Mouse (Mus musculus): Measurements from ENCODE around the gene Pdha2. TPM values are rescaled to one million over a fixed set of nuclear protein-coding genes. Genes with fewer than 3 reads are reported as not detected.

Pdha2 gene
- total and polyA plus RNA-seq, 3 experiments = not detected

DNA sequence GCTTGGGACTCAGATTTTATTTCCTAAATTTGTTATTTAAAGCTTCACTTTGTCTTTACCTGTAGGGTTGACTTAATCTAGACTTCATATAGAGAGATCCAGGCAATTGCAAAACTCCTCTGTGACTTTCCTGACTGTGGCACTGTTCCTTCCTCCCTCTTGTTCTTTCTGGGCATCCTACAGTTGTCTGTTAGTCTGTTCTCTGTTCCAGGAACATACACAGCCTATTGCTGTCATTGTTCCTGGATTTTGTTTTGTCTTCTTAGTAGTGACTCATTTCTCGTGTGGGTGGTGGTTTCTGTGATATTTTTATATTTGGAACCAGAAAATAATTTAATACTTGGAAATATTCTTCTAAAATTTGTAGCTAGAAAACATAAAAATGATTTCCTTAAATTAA lies 10.2 kb upstream of the Pdha2 start:
- H3K9ac ChIP-seq (ENCODE audit: low read depth, low read length) = no peak overlapping the region
- H3K4me3 ChIP-seq = no peak overlapping the region
- no peaks in the 10 kb centered on the region for H3K79me2 ChIP-seq (replicated peaks; ENCODE audit: control insufficient read depth, insufficient read depth, low read length)
- no peaks in the 10 kb centered on the region for H3K27me3 ChIP-seq (ENCODE audit: control insufficient read depth, insufficient read depth, low read length)
- intact Hi-C loops (cut with DNase I) = no loop called here
- no peak overlapping the region for H3K27ac ChIP-seq
- WGBS = 33% methylated on average over 1 of the region's 1 CpGs
- H3K36me3 ChIP-seq (ENCODE audit: control insufficient read depth, insufficient read depth, low read length) = no peaks in the 10 kb centered on the region
- no peaks in the 10 kb centered on the region for H3K4me1 ChIP-seq (ENCODE audit: control insufficient read depth, insufficient read depth, low read length)
- no peak for DNase-seq
- TF ChIP-seq CTCF (IDR thresholded peaks at IDR 0.05) = no peak
- TF ChIP-seq EP300 (IDR thresholded peaks at IDR 0.05; ENCODE audit: insufficient read depth, low read depth, low read length) = no peak
- no peak for TF ChIP-seq POLR2A (IDR thresholded peaks at IDR 0.05; ENCODE audit: insufficient read depth, low read depth, low read length)

DNA sequence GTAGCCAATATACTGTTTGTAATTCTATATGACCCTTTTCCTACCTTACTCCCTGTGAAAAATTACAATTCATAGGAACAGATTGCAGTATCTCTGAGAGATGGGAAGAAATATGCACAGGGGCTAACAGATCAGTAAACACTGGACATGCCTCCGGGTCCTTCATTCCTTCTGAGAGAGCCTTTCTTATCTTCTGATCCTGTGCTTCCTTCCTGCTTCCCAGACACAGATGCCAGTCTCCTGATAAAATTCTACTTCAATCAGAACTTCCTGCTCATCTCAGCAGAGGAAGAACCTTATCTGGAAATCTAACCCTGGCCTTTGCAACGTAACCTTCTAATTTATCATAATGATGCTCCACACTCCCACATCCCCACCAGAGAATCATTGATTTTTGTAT lies 6.4 kb upstream of the Pdha2 start:
- Histone ChIP-seq H3K27me3 (ENCODE audit: control insufficient read depth, insufficient read depth, low read length) (no peaks in the 10 kb centered on the region), H3K9ac (ENCODE audit: low read depth, low read length) (no peak overlapping the region), H3K4me1 (ENCODE audit: control insufficient read depth, insufficient read depth, low read length) (no peaks in the 10 kb centered on the region), H3K79me2 (replicated peaks; ENCODE audit: control insufficient read depth, insufficient read depth, low read length) (no peaks in the 10 kb centered on the region), H3K27ac (no peak overlapping the region), H3K4me3 (no peak overlapping the region), H3K36me3 (ENCODE audit: control insufficient read depth, insufficient read depth, low read length) (no peaks in the 10 kb centered on the region)
- 25% methylated on average over 2 of the region's 2 CpGs for WGBS
- no peak for TF ChIP-seq POLR2A (IDR thresholded peaks at IDR 0.05; ENCODE audit: insufficient read depth, low read depth, low read length)
- DNase-seq = no peak
- intact Hi-C loops (cut with DNase I) = no loop called here

DNA sequence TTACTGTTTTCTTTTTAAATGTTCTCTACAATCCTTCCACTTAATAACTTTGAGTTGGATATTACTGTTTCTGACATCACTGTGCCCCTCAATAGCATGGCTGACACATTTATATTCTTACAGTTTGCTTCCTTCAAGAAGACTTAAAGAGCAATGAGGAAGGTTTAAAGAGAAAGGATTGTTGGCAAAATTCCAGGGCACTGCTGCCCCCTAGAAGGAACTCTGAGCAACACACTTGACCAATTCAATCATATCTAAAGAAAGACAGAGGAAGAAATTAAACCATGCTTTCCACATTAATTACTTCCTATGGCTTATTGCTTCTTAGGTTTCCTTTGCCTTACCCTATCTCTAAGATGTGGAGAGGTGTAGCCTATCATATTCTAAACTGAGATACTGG lies 4.8 kb upstream of the Pdha2 start:
- DNase-seq = no peak
- Histone ChIP-seq H3K27ac (no peak overlapping the region), H3K79me2 (replicated peaks; ENCODE audit: control insufficient read depth, insufficient read depth, low read length) (no peaks in the 10 kb centered on the region), H3K27me3 (ENCODE audit: control insufficient read depth, insufficient read depth, low read length) (no peaks in the 10 kb centered on the region), H3K4me1 (ENCODE audit: control insufficient read depth, insufficient read depth, low read length) (no peaks in the 10 kb centered on the region), H3K4me3 (no peak overlapping the region), H3K36me3 (ENCODE audit: control insufficient read depth, insufficient read depth, low read length) (no peaks in the 10 kb centered on the region), H3K9ac (ENCODE audit: low read depth, low read length) (no peak overlapping the region)
- TF ChIP-seq CTCF (IDR thresholded peaks at IDR 0.05) (no peak), EP300 (IDR thresholded peaks at IDR 0.05; ENCODE audit: insufficient read depth, low read depth, low read length) (no peak), POLR2A (IDR thresholded peaks at IDR 0.05; ENCODE audit: insufficient read depth, low read depth, low read length) (no peak)
- intact Hi-C loops (cut with DNase I) = no loop called here

DNA sequence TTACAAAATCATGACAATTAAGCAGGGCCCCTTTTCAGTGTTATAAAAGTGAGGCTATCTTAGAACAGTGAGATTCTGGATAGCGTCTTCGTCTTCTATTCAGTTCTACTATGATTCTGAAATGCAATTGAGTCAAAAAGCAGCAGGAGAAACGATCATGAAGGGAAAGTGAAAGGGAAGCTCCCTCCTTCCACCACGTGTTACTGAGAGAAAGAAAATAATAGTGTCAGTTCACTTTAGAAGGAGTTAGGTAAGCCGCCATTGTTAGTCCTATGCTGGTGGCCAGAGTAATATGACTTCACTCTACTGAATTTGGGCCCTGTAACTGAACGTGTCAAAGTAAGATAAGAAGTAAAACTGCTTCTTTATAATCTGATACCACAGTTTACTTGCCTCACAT lies 4.1 kb upstream of the Pdha2 start:
- DNase-seq = no peak
- no peak for TF ChIP-seq POLR2A (IDR thresholded peaks at IDR 0.05; ENCODE audit: insufficient read depth, low read depth, low read length)
- no peak for TF ChIP-seq CTCF (IDR thresholded peaks at IDR 0.05)
- TF ChIP-seq EP300 (IDR thresholded peaks at IDR 0.05; ENCODE audit: insufficient read depth, low read depth, low read length) = no peak
- H3K27ac ChIP-seq = no peak overlapping the region
- no peak overlapping the region for H3K4me3 ChIP-seq
- intact Hi-C loops (cut with DNase I) = no loop called here
- WGBS = 68% methylated on average over 6 of the region's 6 CpGs
- H3K36me3 ChIP-seq (ENCODE audit: control insufficient read depth, insufficient read depth, low read length) = no peaks in the 10 kb centered on the region
- no peaks in the 10 kb centered on the region for H3K79me2 ChIP-seq (replicated peaks; ENCODE audit: control insufficient read depth, insufficient read depth, low read length)
- H3K27me3 ChIP-seq (ENCODE audit: control insufficient read depth, insufficient read depth, low read length) = no peaks in the 10 kb centered on the region
- no peaks in the 10 kb centered on the region for H3K4me1 ChIP-seq (ENCODE audit: control insufficient read depth, insufficient read depth, low read length)
- no peak overlapping the region for H3K9ac ChIP-seq (ENCODE audit: low read depth, low read length)

DNA sequence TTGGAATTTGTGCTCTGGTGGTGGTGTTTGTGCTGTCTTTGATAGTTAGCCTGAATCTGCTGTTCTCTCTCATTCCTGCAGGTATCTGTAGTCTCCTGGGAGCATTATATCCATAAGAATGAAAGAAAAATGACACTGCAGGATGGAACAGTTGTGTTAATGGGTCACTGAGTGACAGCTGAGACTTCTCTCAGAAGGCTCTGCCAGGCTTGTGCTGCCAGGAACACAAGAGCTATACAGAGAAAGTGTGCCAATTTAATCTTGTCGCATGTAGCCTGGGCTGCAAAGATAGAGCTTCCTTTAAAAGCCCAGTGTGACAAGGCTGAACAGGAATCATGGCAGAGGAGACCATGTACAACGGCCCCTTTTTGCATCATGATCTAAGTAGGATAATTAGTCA lies 2.6 kb upstream of the Pdha2 start:
- no peak for DNase-seq
- TF ChIP-seq CTCF (IDR thresholded peaks at IDR 0.05) (no peak), EP300 (IDR thresholded peaks at IDR 0.05; ENCODE audit: insufficient read depth, low read depth, low read length) (no peak), POLR2A (IDR thresholded peaks at IDR 0.05; ENCODE audit: insufficient read depth, low read depth, low read length) (no peak)
- no peaks in the 10 kb centered on the region for H3K36me3 ChIP-seq (ENCODE audit: control insufficient read depth, insufficient read depth, low read length)
- H3K9ac ChIP-seq (ENCODE audit: low read depth, low read length) = no peak overlapping the region
- no peak overlapping the region for H3K4me3 ChIP-seq
- intact Hi-C loops (cut with DNase I) = no loop called here
- no peak overlapping the region for H3K27ac ChIP-seq
- H3K27me3 ChIP-seq (ENCODE audit: control insufficient read depth, insufficient read depth, low read length) = no peaks in the 10 kb centered on the region
- no peaks in the 10 kb centered on the region for H3K4me1 ChIP-seq (ENCODE audit: control insufficient read depth, insufficient read depth, low read length)
- H3K79me2 ChIP-seq (replicated peaks; ENCODE audit: control insufficient read depth, insufficient read depth, low read length) = no peaks in the 10 kb centered on the region
- 36% methylated on average over 2 of the region's 2 CpGs for WGBS

DNA sequence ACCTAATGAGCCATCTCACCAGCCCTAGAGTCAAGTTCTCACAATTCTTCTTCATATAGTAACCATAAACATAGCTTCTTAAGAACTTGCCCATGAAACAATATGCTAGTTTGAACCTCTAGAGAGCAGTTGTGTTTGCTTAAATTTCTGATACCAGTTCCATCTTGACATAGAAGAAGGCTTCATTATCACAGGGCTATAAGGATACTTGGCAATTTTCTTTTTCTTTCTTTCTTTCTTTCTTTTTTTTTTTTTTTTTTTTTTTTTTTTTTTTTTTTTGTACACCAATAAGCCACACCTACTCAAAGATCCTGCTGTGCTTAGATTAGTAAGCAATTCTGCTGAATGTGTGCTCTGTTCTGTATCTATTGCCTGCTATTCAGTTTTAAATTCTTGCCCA lies 2.0 kb upstream of the Pdha2 start:
- Histone ChIP-seq H3K9ac (ENCODE audit: low read depth, low read length) (no peak overlapping the region), H3K27me3 (ENCODE audit: control insufficient read depth, insufficient read depth, low read length) (no peaks in the 10 kb centered on the region), H3K4me1 (ENCODE audit: control insufficient read depth, insufficient read depth, low read length) (no peaks in the 10 kb centered on the region), H3K36me3 (ENCODE audit: control insufficient read depth, insufficient read depth, low read length) (no peaks in the 10 kb centered on the region), H3K4me3 (no peak overlapping the region), H3K79me2 (replicated peaks; ENCODE audit: control insufficient read depth, insufficient read depth, low read length) (no peaks in the 10 kb centered on the region), H3K27ac (no peak overlapping the region)
- intact Hi-C loops (cut with DNase I) = no loop called here
- no peak for TF ChIP-seq POLR2A (IDR thresholded peaks at IDR 0.05; ENCODE audit: insufficient read depth, low read depth, low read length)
- DNase-seq = no peak

DNA sequence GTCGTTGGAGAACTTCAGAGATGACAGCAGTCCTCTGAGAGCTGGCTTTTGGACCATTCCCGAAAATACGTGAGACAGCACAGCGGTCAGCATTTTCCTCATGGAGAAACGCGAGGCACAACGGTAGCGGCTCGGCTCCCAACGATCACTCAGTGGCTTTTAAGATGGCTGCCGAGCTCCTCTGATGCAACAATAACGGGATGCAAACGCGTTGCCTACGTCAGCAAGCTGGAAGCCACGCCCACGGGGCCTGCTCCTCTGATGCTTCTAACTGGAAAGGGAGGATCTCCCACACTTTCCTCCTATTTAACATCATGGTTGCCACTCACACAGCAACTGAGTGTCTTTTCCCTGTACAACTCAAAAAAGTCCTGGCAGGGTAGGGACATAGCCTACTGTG lies 511 bp downstream of the Pdha2 start:
- Histone ChIP-seq H3K9ac (ENCODE audit: low read depth, low read length) (no peak overlapping the region), H3K27me3 (ENCODE audit: control insufficient read depth, insufficient read depth, low read length) (no peaks in the 10 kb centered on the region), H3K27ac (no peak overlapping the region), H3K4me1 (ENCODE audit: control insufficient read depth, insufficient read depth, low read length) (no peaks in the 10 kb centered on the region), H3K79me2 (replicated peaks; ENCODE audit: control insufficient read depth, insufficient read depth, low read length) (no peaks in the 10 kb centered on the region), H3K4me3 (no peak overlapping the region), H3K36me3 (ENCODE audit: control insufficient read depth, insufficient read depth, low read length) (no peaks in the 10 kb centered on the region)
- intact Hi-C loops (cut with DNase I) = no loop called here
- DNase-seq = no peak
- 93% methylated on average over 17 of the region's 17 CpGs for WGBS
- TF ChIP-seq POLR2A (IDR thresholded peaks at IDR 0.05; ENCODE audit: insufficient read depth, low read depth, low read length) = no peak
- TF ChIP-seq CTCF (IDR thresholded peaks at IDR 0.05) = no peak
- TF ChIP-seq EP300 (IDR thresholded peaks at IDR 0.05; ENCODE audit: insufficient read depth, low read depth, low read length) = no peak

Data from heart, adult 2 months (tissue).